Mouse (Mus musculus) neural tube, embryonic 15.5 days (tissue): ENCODE data around the gene Col11a2. TPM values are rescaled to one million over a fixed set of nuclear protein-coding genes. Genes with fewer than 3 reads are reported as not detected.

Experiments
- ATAC-seq: fragments of 200-750 bp; cut with Nextera tagmentation; 2 replicates; pipeline ENCODE4 v1.8.0; 2017; ENCODE audit warnings: mild to moderate bottlenecking, moderate TSS enrichment, moderate library complexity; ENCODE audit not compliant: low FRiP score
- H3K27ac ChIP-seq: fragments of 300-500 bp; sonication (generic); replicated peaks from 2 replicates; pipeline ENCODE4 v1.5.1; 2015; ENCODE audit warnings: mild to moderate bottlenecking, inconsistent platforms
- H3K27me3 ChIP-seq: fragments of 300-500 bp; sonication (generic); replicated peaks from 2 replicates; pipeline ENCODE4 v1.6.1; 2015; ENCODE audit warnings: inconsistent platforms
- H3K36me3 ChIP-seq: fragments of 300-500 bp; sonication (generic); 2 replicates; pipeline ENCODE4 v1.6.1; 2015; ENCODE audit warnings: inconsistent platforms
- H3K4me1 ChIP-seq: fragments of 300-500 bp; sonication (generic); 2 replicates; pipeline ENCODE4 v1.6.1; 2015; ENCODE audit warnings: inconsistent platforms
- H3K4me2 ChIP-seq: fragments of 300-500 bp; sonication (generic); 2 replicates; pipeline ENCODE4 v1.6.1; 2015; ENCODE audit warnings: inconsistent platforms, mild to moderate bottlenecking, moderate library complexity
- H3K4me3 ChIP-seq: fragments of 300-500 bp; sonication (generic); replicated peaks from 2 replicates; pipeline ENCODE4 v1.5.1; 2015; ENCODE audit warnings: mild to moderate bottlenecking, inconsistent platforms
- H3K9ac ChIP-seq: fragments of 300-500 bp; sonication (generic); replicated peaks from 2 replicates; pipeline ENCODE4 v1.6.1; 2015; ENCODE audit warnings: mild to moderate bottlenecking, inconsistent platforms
- H3K9me3 ChIP-seq: fragments of 300-500 bp; sonication (generic); replicated peaks from 2 replicates; pipeline ENCODE4 v1.6.1; 2016; ENCODE audit warnings: inconsistent platforms
- WGBS: fragments of 180-500 bp; shearing (Covaris S2); methylation state at CpG from one replicate; pipeline ENCODE4 v1.1.7; 2015; ENCODE audit warnings: mixed read lengths; 5-methylcytosine and 5-hydroxymethylcytosine counted together
- polyA plus RNA-seq: library from polyadenylated mRNA; unstranded; fragments of >200 nt; fragmentation: Nextera tagmentation; extraction: Ambion mirVana; gene quantifications from 2 replicates; pipeline ENCODE4 v1.2.1, GENCODE M21; 2015

Col11a2 gene
- polyA plus RNA-seq, 1 experiment from 2014 or later: 9.4 TPM

GRCm38 (mm10) chr17:34035517-34035916, 3.7 kb upstream of the Col11a2 start:
- Histone ChIP-seq H3K4me3 (no peak overlapping the region), H3K9me3 (no peaks in the 10 kb centered on the region), H3K4me2 (no peak overlapping the region), H3K27me3 (no peaks in the 10 kb centered on the region), H3K9ac (no peak overlapping the region), H3K27ac (no peak overlapping the region), H3K36me3 (peaks cover 32% of the 10 kb centered on the region), H3K4me1 (peaks cover 50% of the 10 kb centered on the region)
- WGBS: 93% methylated on average over 9 of the region's 9 CpGs
- no peak for ATAC-seq

- H3K4me1 ChIP-seq: peaks cover 57% of the 10 kb centered on the region
- no peak for ATAC-seq
- H3K4me2 ChIP-seq: no peak overlapping the region
- no peak overlapping the region for H3K9ac ChIP-seq
- H3K27me3 ChIP-seq: no peaks in the 10 kb centered on the region
- H3K36me3 ChIP-seq: peaks cover 32% of the 10 kb centered on the region
- WGBS: 78% methylated on average over 10 of the region's 10 CpGs
- no peaks in the 10 kb centered on the region for H3K9me3 ChIP-seq
- no peak overlapping the region for H3K27ac ChIP-seq
- no peak overlapping the region for H3K4me3 ChIP-seq
Observed at GRCm38 (mm10) chr17:34036647-34037046, 2.6 kb upstream of the Col11a2 start.

- H3K4me3 ChIP-seq: no peak overlapping the region
- no peak for ATAC-seq
- H3K9me3 ChIP-seq: no peaks in the 10 kb centered on the region
- no peak overlapping the region for H3K4me2 ChIP-seq
- no peak overlapping the region for H3K9ac ChIP-seq
- no peak overlapping the region for H3K27ac ChIP-seq
- H3K27me3 ChIP-seq: no peaks in the 10 kb centered on the region
- 94% methylated on average over 7 of the region's 7 CpGs for WGBS
- peaks cover 59% of the 10 kb centered on the region for H3K4me1 ChIP-seq
- peaks cover 32% of the 10 kb centered on the region for H3K36me3 ChIP-seq
Observed at GRCm38 (mm10) chr17:34037241-34037640, 2.0 kb upstream of the Col11a2 start.

- H3K27me3 ChIP-seq: no peaks in the 10 kb centered on the region
- peak overlapping the region; percentile 28; the same call in 1 of the 2 replicates for H3K27ac ChIP-seq
- H3K4me1 ChIP-seq: peaks cover 47% of the 10 kb centered on the region
- peak overlapping the region; percentile 65 for H3K4me2 ChIP-seq
- WGBS: 7% methylated on average over 20 of the region's 21 CpGs
- H3K36me3 ChIP-seq: peaks cover 32% of the 10 kb centered on the region
- peak overlapping the region; percentile 48 for H3K9ac ChIP-seq
- ATAC-seq: peak; percentile 37
- peak overlapping the region; percentile 35 for H3K4me3 ChIP-seq
- H3K9me3 ChIP-seq: no peaks in the 10 kb centered on the region
Observed at GRCm38 (mm10) chr17:34038440-34038839, 797 bp upstream of the Col11a2 start.

GRCm38 (mm10) chr17:34039562-34040450, 569 bp downstream of the Col11a2 start:
- H3K27ac ChIP-seq: no peak overlapping the region; the same call in 1 of the 2 replicates
- ATAC-seq: peak; percentile 11; the same call in 1 of the 2 replicates
- H3K9ac ChIP-seq: peak overlapping the region; percentile 48
- peaks cover 40% of the 10 kb centered on the region for H3K4me1 ChIP-seq
- H3K9me3 ChIP-seq: no peaks in the 10 kb centered on the region
- H3K4me2 ChIP-seq: peak overlapping the region; percentile 65
- 27% methylated on average over 17 of the region's 17 CpGs for WGBS
- H3K4me3 ChIP-seq: peak overlapping the region; percentile 35
- H3K27me3 ChIP-seq: no peaks in the 10 kb centered on the region
- H3K36me3 ChIP-seq: peaks cover 28% of the 10 kb centered on the region

- no peak overlapping the region for H3K4me3 ChIP-seq
- peaks cover 9% of the 10 kb centered on the region for H3K4me1 ChIP-seq
- no peaks in the 10 kb centered on the region; the same call in 1 of the 2 replicates for H3K9me3 ChIP-seq
- H3K36me3 ChIP-seq: peaks cover 9% of the 10 kb centered on the region; the same call in 1 of the 2 replicates
- ATAC-seq: no peak
- H3K27ac ChIP-seq: no peak overlapping the region
- H3K9ac ChIP-seq: no peak overlapping the region
- WGBS: 81% methylated on average over 14 of the region's 14 CpGs
- no peaks in the 10 kb centered on the region for H3K27me3 ChIP-seq
- no peak overlapping the region for H3K4me2 ChIP-seq
Observed at GRCm38 (mm10) chr17:34045941-34046340, 6.7 kb downstream of the Col11a2 start.

GRCm38 (mm10) chr17:34047404-34048050, 8.3 kb downstream of the Col11a2 start:
- no peak for ATAC-seq
- no peak overlapping the region for H3K9ac ChIP-seq
- peaks cover 13% of the 10 kb centered on the region; the same call in 1 of the 2 replicates for H3K36me3 ChIP-seq
- no peak overlapping the region for H3K4me2 ChIP-seq
- H3K9me3 ChIP-seq: no peaks in the 10 kb centered on the region; the same call in 1 of the 2 replicates
- H3K4me1 ChIP-seq: no peaks in the 10 kb centered on the region
- no peak overlapping the region for H3K4me3 ChIP-seq
- WGBS: 92% methylated on average over 5 of the region's 5 CpGs
- H3K27ac ChIP-seq: no peak overlapping the region
- no peaks in the 10 kb centered on the region for H3K27me3 ChIP-seq

GRCm38 (mm10) chr17:34057224-34057623, 18.0 kb downstream of the Col11a2 start:
- no peak for ATAC-seq
- 81% methylated on average over 7 of the region's 7 CpGs for WGBS

GRCm38 (mm10) chr17:34068864-34069263, 29.6 kb downstream of the Col11a2 start:
- no peak overlapping the region for H3K4me3 ChIP-seq
- H3K4me2 ChIP-seq: no peak overlapping the region
- no peaks in the 10 kb centered on the region; the same call in 1 of the 2 replicates for H3K9me3 ChIP-seq
- no peak for ATAC-seq
- no peak overlapping the region for H3K27ac ChIP-seq
- H3K4me1 ChIP-seq: no peaks in the 10 kb centered on the region; the same call in 1 of the 2 replicates
- no peak overlapping the region for H3K9ac ChIP-seq
- H3K36me3 ChIP-seq: no peaks in the 10 kb centered on the region
- H3K27me3 ChIP-seq: no peaks in the 10 kb centered on the region
- 46% methylated on average over 3 of the region's 3 CpGs for WGBS

More at GRCm38 (mm10) chr17:34057224-34057623, 18.0 kb downstream of the Col11a2 start:
- Histone ChIP-seq H3K9ac (no peak overlapping the region), H3K9me3 (no peaks in the 10 kb centered on the region), H3K36me3 (no peaks in the 10 kb centered on the region), H3K27me3 (no peaks in the 10 kb centered on the region), H3K4me2 (no peak overlapping the region), H3K4me3 (no peak overlapping the region), H3K27ac (no peak overlapping the region), H3K4me1 (no peaks in the 10 kb centered on the region)

GRCm38 (mm10) chr17:34072091-34072490, 32.9 kb downstream of the Col11a2 start:
- no peak for ATAC-seq

GRCm38 (mm10) chr17:34075271-34075670, 36.0 kb downstream of the Col11a2 start:
- H3K9ac ChIP-seq: no peak overlapping the region
- ATAC-seq: no peak

More at GRCm38 (mm10) chr17:34072091-34072490, 32.9 kb downstream of the Col11a2 start:
- Histone ChIP-seq H3K4me3 (no peak overlapping the region), H3K4me2 (no peak overlapping the region), H3K4me1 (peaks cover 5% of the 10 kb centered on the region; the same call in 1 of the 2 replicates), H3K27ac (no peak overlapping the region), H3K36me3 (no peaks in the 10 kb centered on the region), H3K9ac (no peak overlapping the region), H3K9me3 (no peaks in the 10 kb centered on the region; the same call in 1 of the 2 replicates), H3K27me3 (peaks cover 7% of the 10 kb centered on the region)
- WGBS: 76% methylated on average over 5 of the region's 5 CpGs

More at GRCm38 (mm10) chr17:34075271-34075670, 36.0 kb downstream of the Col11a2 start:
- H3K4me3 ChIP-seq: no peak overlapping the region
- H3K9me3 ChIP-seq: no peaks in the 10 kb centered on the region; the same call in 1 of the 2 replicates
- H3K4me2 ChIP-seq: no peak overlapping the region
- peaks cover 9% of the 10 kb centered on the region for H3K27me3 ChIP-seq
- no peak overlapping the region for H3K27ac ChIP-seq
- 42% methylated on average over 7 of the region's 7 CpGs for WGBS
- no peaks in the 10 kb centered on the region for H3K36me3 ChIP-seq
- peaks cover 5% of the 10 kb centered on the region; the same call in 1 of the 2 replicates for H3K4me1 ChIP-seq
